Mouse (Mus musculus) CH12F3 (cell line): ENCODE results near the gene Akap7.

Source experiments
- in situ Hi-C: fragments of 300-500 bp; cut with MboI; formaldehyde crosslinking; loops from 2 replicates; pipeline ENCODE4 v1.14.3; 2020; ENCODE audit warnings: low sequenced_read_pairs

Gene Akap7

DNA sequence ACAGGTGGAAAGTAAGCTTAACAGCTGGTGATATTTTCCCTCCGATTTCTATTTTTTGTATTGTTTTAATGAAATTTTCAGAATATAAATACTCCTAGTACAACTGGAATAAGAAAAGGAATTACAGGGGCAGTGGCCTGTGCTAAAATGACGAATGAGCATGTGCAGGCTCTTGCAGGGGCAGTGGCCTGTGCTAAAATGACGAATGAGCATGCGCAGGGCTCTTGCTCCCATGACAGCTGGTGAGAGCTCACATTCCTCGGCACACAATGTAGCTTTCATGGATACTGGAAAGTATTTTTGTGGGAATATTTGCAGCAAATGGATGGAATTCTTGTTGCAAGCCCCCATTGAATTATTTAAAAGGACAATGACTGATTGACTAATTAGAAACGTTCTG lies 46.5 kb downstream of the Akap7 start:
- in situ Hi-C loops, result loop anchor here (25.0 kb wide), 2 partner anchors 876 to 1076 kb away; no protein-coding TSS in a partner anchor

DNA sequence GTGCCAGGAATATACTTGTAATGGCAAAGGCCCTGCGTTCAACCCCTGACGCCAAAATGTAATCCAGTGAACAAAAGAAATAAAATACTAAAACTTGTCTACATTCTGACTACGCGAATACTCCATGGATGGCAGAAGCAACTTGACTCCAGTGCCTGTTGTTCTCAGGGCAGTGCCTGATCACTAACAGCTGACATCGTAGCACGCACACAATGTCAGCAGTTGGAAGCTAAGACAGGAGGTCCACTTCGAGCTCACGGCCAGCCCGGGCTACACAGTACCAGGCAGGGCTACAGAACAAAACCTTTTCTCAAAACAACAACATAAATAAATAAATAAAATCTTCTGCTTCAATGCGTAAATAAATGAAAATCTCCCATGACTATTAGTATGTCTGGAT lies 46.9 kb downstream of the Akap7 start:
- in situ Hi-C loops, result loop anchor here (25.0 kb wide), 2 partner anchors 877 to 1077 kb away; no protein-coding TSS in a partner anchor

DNA sequence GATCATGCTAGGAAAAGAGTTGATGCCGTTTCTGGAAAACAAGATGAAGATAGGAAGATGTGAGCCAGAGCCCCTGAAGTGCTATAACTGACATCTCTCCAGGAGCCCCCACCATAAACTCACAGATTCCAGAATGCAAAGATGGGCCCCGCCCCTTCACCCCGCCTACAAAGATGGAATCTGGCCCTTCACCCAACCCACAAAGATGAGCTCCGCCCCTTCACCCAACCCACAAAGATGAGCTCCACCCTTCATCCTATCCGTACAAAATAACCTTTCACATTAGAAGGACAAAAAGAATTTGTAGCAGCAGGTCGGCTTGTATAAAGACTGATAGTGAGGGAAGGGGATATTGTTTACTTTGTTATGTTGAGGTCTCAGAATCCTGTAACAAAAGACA lies 49.5 kb downstream of the Akap7 start:
- in situ Hi-C loops, result loop anchor here (25.0 kb wide), 2 partner anchors 879 to 1079 kb away; no protein-coding TSS in a partner anchor

DNA sequence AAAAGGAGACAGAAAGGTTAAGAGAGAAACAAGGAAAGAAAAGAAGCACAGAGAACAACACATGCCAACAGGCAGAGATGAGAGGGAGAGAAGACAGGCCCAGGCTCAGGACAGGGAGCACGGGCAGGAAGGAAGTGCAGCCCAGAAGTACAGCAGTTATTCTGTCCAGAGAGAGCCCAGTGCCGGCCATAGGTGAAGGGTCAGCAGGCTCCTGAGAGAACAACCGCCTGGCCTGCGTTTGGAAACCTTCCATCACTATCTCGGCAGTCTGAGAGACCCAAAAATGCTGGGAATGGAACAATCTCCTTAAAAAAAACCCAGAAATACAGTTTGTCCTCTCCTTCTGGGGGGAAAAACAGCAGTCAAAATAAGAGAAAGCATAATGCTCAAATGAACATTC lies 50.2 kb downstream of the Akap7 start:
- in situ Hi-C loops, result loop anchor here (25.0 kb wide), 2 partner anchors 880 to 1080 kb away; no protein-coding TSS in a partner anchor

DNA sequence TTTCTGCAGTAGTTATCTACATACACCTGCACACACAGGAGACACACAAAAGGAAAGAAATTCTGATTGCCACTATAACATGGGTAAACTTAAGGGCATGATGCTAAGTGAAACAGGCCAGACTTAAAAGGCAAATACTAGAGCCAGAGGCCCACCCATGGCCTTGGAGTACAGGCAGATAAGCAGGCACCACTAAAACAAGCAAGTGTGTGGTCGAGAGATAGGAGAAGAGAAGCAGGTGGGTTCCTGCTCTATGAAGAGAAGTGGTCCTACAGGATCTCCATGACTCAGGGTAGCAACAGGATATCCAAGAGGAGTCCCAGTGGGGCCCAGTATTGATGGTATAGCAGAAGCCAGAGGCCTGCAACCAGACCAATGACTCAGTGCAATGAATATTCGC lies 54.2 kb downstream of the Akap7 start:
- in situ Hi-C loops, result loop anchor here (25.0 kb wide), 2 partner anchors 884 to 1084 kb away; no protein-coding TSS in a partner anchor

DNA sequence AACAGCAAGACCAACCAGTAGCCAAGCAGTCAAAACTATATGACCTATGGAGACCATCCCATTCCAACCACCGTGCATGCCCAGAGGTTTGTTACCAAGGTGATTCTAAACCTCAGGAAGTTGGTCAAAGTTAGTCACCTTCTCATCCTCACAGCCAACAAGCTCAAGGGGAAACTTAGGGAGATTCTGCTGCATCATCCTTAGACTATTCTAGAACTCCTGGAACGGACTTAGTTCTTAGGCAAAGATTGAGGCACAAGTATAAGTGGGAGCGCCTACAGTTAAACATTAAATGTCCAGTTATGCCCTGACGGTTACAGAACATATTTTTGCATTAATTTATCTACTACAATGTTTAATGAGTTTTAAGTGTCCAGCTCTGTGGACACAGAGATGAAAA lies 54.7 kb downstream of the Akap7 start:
- in situ Hi-C loops, result loop anchor here (25.0 kb wide), 2 partner anchors 884 to 1084 kb away; no protein-coding TSS in a partner anchor

DNA sequence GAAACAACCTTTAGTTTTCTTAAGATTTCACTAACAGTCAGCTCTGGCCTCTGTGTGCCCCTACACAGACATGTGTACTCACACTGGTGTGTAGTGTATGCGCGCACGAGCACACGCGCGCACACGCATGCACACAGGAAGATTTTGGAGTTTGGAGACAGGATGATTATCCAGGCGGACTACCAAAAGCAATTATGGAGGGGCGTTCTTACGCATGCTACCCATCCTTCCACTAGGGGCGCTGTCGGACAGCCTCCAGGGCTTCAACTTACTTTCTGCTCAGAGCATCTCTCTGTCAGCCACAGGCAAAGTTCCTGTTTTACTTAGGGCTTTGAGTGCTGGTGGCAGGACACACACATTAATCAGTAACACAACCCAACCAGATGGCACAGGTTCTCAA lies 57.6 kb downstream of the Akap7 start:
- in situ Hi-C loops, result loop anchor here (25.0 kb wide), 2 partner anchors 887 to 1087 kb away; no protein-coding TSS in a partner anchor

DNA sequence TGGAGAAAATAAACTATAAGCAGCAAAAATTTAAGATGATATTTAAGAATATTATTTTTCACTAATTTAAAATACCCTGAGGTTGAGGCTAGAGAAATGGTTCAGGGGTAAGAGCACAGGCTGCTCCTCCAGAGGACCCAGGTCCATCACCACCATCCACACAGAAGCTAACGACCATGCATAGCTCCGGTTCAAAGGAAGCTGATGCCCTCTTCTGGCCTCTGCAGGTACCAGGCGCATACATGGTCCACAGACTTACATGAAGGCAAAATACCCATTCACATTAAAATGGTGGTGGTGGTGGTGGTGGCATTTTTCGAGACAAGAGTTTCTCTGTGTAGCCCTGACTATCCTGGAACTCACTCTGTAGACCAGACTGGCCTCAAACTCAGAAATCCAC lies 61.5 kb downstream of the Akap7 start:
- in situ Hi-C loops, result no loop called here

DNA sequence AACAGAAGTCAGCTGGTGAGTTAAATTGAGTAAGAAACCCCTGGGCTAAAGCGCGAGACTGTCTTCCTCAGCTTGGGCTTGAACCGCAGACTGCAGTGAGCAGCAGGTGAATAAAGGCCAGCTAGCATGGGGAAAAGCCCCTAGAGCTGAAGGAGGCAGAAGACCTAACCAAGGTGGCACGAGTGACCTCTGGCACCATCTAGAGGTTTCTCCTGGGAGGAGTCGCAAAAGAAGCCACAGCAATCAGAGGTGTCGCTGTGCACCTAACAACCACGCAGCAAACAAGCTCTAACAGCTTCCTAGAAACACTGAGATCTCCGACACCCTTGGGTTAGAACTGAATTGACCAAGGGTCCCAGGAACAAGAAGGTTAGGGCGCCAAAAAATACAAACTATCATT lies 68.5 kb downstream of the Akap7 start:
- in situ Hi-C loops, result loop anchor here (10.0 kb wide), 1 partner anchor 274 kb away; no protein-coding TSS in a partner anchor

DNA sequence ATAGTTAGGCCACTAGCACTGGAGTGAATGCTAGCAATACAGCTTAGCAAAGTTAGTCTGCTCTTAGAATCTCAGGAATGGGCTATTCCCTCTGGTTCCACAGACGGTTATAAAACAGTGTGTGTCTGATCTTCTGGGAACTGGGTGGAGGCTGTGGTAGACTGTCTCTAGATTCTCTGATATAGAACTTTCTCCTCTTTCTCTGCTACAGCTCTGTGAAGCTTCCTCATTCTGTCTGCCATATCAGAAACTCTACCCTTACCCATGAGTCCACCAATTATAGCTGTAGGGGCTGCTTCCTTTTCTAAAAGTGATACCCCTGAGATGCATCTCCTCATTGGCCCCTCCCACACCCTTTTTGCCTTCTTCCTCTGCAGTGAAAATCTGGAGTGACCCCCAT lies 73.6 kb downstream of the Akap7 start:
- in situ Hi-C loops, result loop anchor here (10.0 kb wide), 1 partner anchor 269 kb away; no protein-coding TSS in a partner anchor

DNA sequence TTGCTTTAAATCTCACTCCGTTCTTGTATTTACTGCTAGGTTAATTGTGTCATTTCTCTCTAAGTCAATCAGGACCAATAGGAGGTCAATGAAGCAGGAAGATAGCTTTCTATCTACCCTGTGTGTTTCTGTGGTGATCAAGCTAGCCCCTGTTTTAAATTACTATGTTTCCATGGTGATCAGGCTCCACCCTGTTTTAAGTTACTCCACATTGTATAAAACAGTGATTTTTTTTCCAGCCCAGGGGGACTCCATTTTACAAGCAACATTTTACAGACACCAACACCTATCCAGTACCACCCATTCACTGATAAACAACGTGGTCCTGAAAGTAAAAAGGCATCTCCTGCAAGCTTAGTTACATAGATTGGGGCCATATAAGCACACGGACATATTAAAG lies 75.0 kb downstream of the Akap7 start:
- in situ Hi-C loops, result loop anchor here (10.0 kb wide), 1 partner anchor 268 kb away; no protein-coding TSS in a partner anchor

DNA sequence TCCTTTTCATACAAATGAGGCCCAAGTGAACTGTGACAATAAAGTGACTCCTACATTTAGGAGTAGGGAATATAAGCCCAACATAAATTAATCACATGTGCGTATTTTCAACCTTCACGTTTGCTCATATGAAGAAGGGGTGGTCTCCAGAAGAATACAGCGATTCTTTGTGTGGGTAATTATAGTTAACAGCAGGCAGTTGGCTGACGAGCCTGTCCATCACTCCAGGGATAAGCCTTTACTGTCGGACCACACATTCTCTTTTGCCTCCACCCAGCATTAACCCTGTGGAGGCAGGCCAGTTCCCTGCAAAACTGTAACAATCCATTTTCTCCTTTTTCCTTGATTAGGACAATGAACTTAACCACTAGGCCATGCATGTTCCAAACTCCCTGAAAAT lies 76.3 kb downstream of the Akap7 start:
- in situ Hi-C loops, result loop anchor here (10.0 kb wide), 1 partner anchor 267 kb away; no protein-coding TSS in a partner anchor

DNA sequence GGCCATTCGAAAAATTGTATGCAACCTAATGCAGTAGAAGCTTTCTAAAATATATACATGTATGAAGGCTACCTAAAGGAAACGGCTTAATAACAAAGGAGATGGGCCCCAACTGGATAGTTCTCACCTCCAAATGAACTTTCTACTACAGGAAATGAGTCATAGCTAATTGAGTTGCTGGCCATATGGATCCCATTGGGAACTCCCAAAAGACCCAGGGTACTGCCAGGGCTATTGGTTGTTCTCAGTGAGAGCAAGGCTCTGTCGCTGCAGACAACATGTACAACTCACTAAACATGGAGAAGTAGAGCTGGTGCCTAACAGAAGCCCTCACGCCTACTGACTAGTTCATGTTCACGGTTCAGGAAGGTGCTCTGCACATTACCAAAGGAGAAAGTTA lies 83.3 kb downstream of the Akap7 start:
- in situ Hi-C loops, result no loop called here

DNA sequence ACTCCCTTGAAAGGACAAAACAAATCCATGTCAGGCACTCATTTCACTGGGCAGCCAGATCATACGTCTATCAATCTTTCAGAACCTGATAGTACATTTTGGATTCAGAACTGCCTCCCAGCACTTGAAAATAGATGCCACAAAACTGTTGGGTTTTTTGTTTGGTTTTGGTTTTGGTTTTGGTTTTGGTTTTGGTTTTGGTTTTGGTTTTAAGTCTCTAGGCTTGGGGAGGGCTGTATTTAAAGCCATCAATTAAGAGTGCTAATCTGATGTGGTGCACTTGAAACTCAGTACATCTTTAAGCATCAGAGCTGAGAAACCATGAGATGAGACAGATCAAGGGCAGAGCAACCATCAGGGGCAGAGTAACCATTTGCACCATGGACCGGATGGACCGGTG lies 86.9 kb downstream of the Akap7 start:
- in situ Hi-C loops, result no loop called here

DNA sequence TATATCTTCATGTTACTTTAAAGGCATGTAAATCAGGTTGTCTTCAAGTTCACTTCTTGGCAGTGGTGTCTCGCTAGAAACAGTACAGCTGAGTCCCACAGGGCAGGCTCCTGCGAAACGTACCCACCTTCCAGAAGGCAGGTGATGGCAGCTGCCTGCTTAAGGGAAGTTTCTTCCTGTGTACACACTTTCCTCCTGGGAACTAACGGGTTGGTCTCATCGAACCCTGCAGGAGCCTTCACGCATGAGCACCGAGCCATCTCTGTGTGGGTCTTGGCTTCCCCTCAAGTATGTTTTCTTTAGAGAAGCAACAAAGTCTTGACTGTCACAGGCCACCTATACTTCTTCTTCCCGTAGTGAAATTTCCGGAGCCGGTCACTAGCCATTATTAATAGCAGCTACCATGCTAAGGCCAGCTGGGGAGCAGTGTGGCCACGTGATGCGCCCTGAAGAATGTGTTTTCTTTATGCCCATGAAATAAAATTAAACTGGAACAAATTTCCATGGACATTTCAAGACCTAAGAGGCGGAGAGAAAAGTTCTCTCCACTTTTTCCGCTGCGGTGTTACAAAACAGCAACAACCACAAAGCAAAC lies 87.7 kb downstream of the Akap7 start:
- in situ Hi-C loops, result no loop called here

DNA sequence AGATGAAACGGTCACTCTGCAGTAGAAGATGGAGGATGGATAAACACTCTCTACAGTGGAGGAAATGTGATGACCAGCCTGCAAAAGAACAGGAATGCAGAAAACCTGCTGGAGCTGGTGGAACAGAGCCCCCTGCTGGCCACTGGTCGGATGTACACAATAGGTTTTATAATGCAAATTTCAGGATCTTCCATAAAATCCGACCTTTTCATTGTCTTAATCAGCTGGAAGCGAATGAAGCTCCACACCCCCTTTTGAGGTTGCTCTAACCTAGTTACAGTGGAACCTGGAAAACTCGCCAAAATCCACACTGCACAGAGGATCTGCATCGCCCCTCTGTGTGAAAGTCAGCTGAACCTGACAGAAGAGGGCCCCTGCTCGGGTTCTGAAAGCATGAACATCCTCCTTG lies 88.4 kb downstream of the Akap7 start:
- in situ Hi-C loops, result no loop called here

DNA sequence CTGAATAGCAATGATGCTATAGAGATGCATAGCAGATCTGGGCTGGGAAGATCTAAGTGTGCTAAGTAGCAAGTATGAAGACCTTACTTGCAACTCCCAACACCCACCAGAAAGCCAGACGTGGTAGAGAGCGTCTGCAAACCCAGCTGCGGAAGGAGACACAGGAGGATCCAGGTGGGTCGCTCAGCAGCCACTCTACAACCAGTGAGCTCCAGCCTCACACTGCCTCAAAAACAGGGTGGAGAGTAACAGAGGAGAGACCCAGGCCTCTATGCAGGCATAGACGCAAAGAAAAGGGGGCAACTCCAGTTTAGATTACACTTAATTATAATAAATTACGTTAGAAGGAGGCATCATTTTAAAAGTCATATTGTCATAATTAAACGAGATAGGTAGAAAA lies 88.9 kb downstream of the Akap7 start:
- in situ Hi-C loops, result no loop called here

DNA sequence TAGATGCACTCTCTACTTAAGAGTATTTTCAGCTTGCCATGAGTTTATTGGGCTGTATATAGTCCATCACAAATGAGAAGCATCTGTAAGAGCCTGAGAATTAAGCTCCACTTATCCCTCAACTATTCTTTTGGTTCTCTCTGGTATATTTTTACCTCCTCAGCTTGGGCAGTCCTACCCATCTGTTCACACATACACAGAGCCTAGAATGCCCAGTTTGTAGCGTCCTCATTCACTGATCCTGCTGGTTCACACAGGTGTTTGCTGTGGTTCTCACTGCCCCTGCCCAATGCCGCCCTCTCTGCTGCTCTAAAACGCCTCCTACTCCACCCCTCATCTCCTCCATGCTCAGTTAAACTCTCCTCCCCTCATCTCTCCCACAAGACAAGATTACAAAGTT lies 91.7 kb downstream of the Akap7 start:
- in situ Hi-C loops, result no loop called here

DNA sequence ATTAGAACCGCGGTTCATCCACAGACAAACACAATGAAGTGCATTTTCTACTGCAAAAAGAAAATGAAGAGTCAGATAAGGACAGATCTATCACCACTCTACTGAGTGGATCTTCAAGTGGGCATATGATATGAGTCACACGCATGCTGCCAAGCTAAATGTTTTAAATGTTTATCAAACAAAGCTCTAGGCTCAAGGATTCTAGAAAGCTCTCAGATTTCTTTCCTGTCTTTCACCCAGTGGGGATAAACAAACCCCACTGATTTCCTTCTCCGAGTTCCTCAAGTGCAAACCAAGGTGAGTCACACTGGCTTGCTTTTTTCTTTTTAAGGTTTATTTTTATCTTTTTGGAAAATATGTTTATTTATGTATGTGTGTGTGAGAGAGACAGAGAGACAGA lies 94.0 kb downstream of the Akap7 start:
- in situ Hi-C loops, result no loop called here

DNA sequence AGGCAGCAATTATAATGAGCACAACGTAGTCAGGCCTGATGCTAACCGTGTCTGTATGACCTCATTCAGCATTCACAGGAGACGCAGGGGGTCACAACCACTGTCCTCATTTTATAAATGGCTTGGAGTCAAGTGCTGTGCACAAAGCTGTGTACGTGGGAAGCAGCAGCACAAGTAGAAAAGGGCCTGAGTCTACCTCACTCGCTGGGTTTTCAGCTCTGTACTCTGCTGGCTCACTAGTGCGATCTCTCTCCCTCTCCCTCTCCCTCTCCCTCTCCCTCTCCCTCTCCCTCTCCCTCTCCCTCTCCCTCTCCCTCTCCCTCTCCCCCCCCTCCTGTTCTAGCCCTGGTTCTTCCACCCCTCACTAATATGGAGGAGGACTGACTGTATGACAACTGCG lies 99.1 kb downstream of the Akap7 start:
- in situ Hi-C loops, result no loop called here

DNA sequence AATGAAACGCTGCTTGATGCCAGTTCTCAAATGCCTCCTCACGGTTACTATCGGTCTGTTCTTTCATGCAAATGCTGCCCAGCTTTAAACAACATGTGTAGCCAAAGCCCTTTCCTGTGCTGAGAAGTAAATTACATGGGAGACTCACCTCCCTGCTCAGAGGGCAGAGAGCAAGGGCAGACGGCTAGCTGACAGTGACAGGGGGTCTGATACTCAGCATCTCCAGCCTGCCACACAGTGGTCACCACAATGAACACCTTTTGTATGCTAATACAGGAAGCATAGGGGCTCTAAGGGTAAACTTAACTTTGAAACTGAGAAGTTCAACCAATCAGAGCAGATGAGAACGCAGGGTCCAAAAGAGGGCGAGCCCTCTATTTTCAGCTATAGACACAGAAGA lies 99.8 kb downstream of the Akap7 start:
- in situ Hi-C loops, result no loop called here

DNA sequence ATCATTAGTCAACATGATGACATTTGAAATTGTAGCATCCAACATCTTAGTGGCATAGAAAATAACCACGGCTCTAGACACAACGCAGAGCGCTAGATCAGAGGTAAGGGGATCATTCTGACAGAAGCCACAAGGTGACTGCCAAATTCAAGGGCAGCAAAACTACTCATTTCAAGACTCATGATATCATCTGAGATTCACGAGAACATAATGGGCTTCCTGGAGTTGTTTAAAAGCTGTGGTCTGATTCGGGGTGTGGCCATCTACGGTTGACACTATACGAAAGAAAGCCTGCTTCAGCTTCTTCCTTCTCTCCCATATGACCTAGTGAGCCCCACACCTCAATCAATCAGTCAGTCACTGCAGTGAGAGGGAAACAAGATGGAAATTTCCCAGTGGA lies 107.0 kb downstream of the Akap7 start:
- in situ Hi-C loops, result no loop called here
